Mouse (Mus musculus) frontal cortex, postnatal 10 days (tissue): ENCODE data around the gene Tbc1d24.
"Not testable (repeated sequence)": the region's sequence is repeated elsewhere in the genome, so short reads cannot be mapped to it uniquely, and the experiment has no call there.

ENCODE experiments used
- DNase-seq, 2 experiments: peaks; one replicate each; pipeline ENCODE4 v3.0.0; 2022; ENCODE audit warnings: low spot score in 2 of 2, mixed read lengths in 1 of 2

Gene Tbc1d24

DNA sequence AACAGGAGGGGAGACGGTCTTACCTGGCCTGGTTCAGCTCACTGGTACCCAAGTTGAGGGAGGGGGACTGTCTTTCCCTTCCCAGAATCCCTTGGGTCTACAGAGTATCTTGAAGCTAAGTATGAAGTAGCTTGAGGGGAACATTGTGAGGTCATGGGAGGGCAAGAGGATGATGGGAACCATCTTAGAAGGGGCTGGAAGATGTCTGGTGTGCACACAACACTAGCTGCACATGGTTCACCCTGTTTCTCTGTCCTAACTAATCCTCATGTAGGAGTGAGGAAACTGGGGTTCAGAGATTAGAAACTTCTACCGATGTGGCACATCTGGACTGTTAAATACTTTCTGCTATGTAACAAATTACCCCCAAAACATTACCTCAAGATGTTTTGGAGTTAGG lies 54.5 kb downstream of the Tbc1d24 start, which contains the start of gene Pdpk1:
Gene Pdpk1, minus strand, starts transcription at position 101 of the 400 bp plus-strand sequence.
- DNase-seq, result no peak

DNA sequence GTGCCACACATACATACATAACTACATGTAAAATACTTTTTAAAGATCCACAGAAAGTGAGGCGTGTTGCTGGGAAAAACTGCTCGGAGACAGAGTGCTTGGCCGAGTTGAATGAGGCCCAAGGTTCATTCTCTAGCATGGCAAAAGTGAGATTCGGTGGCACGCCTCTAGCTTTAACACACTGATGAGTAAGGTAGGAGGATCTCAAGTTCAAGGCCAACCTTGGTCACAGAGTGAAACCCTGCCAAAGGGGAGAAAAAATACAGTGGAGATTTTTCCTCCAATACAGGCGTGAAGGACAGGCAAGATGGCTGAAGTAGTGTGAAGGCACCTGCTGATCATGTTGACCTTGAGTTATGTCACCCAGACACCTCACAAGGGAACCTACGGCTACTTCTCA lies 55.9 kb downstream of the Tbc1d24 start:
- no peak for DNase-seq

DNA sequence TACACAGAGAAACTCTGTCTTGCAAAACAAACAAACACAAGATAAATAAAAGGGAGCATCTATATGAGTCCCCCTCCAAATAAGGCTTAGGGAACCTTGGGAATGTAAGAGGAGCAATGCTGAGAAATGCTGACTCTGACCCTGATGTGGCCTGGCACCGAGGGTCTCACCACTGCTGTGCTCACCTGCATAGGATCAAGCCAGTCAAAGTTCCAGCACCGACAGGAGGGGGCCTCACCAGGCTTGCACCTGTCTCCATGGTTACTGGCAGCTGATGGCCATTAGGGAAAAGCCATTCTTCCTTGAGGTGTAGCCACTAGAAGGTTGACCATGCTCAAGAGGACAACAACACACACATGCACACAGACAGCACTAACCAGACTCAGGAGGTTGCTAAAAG lies 62.5 kb downstream of the Tbc1d24 start:
- no peak for DNase-seq

DNA sequence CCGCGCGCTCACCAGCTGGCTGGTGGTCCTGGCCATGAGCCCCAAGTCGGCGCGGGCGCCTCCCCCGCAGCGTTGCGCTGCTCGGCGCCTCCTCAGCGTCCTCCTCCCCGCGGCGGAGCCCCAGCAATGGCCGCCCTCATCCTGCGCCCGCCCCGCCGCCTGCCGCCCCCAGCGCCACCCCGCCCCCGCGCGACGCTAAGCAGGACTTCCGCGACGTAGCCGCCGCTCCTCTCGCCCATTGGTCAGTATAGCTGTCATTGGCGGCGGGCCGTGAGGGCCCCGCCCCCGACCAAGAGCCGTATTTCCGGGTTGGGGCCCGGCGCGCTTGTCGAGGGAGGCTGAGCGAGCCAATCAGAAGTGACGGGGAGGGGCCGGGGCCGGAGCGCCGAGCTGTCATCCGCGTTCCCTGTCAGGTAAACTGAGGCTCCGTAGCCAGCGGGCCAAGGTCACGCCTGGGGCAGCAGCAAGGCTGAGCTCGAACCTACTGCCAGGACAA lies 63.9 kb downstream of the Tbc1d24 start:
- DNase-seq, result peak; percentile 97

DNA sequence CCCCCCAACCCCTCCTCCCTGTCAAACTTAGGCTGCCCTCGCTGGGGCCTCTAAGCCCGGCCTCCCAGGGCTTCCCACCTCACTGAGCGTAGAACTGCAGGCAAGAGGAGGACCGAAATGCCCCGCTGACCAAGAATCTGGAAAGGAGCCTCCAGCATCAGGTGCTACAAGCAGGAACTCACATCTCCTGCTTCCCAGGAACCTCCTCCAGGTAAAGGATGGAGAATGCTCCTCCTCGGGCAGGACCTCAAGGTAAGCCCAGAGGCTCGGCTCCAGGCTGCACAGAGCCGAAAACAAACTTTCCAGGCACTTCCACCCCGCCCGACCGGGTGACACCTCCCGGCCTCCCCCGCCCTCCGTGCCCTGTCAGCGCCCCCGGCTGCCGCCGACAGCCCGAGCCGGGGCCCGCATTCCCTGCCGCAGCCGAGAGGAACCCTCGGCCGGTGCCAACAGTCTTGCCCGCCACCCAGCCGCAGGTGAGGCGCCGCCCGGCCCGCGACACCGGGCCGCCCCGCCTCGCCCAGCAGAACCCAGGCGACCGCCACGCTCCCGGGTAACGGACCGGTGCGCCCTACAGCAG lies 64.4 kb downstream of the Tbc1d24 start:
- DNase-seq, result peak in 1 of 2 experiments; percentile 51

DNA sequence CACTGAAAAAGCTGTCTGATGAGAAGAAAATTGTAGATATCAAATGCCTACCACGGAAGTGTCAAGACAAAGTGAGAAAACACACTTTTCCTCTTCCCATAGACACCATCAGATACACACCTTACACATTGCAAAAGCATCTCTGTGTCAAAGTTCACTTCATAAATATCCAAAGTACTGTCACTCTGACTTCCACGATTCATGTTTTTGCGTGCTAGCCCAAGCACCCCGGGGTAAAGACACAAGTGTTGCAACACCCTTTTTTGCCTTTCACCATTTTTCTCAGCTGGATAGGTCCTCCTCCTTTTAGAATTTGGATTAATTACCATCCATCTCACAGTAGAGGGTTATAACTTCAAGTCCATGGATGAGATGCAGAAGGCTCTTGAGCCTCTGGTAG lies 65.4 kb downstream of the Tbc1d24 start:
- DNase-seq, result no peak

DNA sequence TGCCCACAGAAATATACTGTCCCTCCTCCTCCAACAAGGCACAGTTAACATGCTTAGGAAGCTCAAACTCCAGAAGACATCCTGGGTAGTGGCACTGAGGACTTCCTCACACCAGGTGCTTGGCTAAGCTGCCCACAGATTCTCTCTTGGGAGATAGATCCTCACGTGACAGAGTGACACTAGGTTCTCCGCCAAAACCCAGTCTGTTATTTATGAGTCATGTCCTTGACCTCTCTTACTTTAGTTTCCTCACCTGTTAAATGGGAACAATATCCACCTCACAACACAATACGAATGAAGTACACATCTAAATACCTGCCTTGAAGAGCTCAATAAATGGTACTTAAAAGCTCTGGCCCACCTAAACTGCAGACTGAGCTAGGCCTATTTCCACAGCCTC lies 66.1 kb downstream of the Tbc1d24 start:
- no peak for DNase-seq

DNA sequence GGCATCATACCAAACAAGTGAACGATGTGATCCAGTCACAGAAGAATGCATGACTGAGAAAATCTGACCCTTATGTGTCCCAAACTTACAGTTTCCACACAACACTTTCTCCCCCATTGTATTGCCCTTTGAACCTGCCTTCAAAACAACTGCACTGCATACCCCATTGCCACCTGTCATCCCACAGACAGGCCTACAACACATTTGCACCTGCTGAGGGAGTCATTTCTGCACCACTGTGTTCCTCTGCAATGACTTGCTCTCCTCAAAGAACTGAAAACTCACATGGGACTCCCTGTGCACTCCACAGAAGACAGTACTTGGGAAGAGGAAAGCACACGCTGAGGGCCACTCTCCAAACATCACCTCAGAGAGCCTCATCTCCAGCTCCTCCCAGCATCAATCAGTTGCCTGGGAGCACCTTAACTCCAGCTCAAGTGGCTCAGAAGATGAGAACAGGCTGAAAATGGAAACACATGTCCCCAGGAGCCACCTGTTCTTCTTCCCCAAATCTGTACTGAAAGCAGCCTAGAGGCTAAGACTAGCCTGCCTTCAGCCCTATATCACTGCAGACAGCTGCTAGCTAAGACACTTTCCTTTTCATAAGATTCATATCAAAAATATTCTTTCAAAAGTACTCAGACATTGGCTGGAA lies 68.0 kb downstream of the Tbc1d24 start:
- no peak for DNase-seq

DNA sequence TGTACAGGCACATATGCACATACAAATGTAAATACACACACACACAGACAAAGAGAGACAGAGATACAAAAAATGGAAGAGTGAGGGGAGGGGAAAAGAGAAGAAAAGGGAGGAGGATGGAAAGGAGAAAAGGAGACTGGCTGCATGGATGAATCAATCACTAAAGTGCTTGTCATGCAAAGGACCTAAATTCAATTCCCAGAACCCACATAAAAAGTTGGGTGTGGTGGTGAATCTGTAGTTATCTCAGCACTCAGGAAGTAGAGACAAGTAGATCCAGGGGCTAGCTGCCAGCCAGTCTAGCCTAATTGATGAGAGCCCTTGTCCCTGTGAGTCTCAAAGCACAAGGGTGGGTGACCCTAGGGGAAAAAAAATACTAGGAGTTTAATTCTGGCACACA lies 71.3 kb downstream of the Tbc1d24 start:
- no peak for DNase-seq

DNA sequence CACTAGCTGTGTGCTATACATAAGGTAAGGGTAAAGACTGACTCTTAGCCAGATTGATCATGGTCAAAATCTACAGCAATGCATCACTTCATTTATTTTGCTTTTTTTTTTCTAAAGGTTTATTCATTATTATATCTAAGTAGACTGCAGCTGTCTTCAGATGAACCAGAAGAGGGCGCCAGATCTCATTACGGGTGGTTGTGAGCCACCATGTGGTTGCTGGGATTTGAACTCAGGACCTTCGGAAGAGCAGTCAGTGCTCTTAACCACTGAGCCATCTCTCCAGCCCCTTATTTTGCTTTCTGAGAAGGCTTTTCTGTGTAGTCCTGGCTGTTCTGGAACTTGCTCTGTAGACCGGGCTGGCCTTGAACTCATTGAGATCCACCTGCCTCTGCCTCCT lies 72.4 kb downstream of the Tbc1d24 start:
- DNase-seq, result not testable (repeated sequence)

DNA sequence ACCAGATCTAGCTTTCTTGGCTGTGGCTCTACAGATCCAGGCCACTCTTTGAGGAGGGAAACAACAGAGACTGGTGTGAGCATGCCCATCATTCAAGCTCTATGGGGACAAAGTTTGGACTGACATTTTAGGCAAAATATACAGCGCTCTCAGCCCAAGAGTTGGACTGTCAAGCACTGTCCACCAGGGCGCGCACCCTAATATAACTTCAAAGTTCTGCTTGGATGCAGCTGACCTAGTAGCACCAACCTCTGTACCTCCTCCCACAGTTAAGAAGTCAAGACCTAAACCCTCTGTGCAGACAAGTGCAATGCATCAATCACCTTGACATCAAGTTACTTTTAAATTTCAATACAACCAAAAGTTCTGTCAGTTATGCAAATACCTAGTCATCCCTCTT lies 73.8 kb downstream of the Tbc1d24 start:
- DNase-seq, result no peak

DNA sequence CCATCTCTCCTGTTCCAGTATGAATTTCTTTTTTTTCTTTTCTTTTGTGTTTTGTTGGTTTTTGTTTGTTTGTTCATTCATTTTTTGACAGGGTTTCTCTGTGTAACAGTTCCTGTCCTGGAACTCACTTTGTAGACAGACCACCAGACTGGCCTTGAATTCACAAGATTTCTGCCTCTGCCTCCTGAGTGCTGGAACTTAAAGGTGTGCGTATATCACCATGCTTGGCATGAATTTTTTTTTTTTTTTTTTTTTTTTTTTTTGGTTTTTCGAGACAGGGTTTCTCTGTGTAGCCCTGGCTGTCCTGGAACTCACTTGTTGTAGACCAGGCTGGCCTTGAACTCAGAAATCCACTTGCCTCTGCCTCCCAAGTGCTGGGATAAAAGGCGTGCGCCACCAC lies 76.1 kb downstream of the Tbc1d24 start:
- DNase-seq, result not testable (repeated sequence)

DNA sequence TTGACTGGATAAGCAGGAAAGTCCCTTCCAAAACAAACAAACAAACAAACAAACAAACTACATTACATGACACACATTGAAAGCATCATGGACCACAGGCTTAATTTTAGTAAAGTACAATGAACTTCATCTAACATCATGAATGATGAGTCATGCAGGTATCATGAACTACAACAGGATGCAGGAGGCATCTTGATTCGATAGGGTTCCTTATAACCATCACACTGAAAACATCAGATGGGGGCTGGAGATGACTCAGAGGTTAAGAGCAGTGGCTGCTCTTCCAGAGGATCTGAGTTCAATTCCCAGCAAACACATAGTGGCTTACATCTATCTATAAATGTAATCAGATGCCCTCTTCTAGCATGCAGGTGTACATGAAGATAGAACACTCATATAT lies 77.8 kb downstream of the Tbc1d24 start:
- DNase-seq, result no peak

DNA sequence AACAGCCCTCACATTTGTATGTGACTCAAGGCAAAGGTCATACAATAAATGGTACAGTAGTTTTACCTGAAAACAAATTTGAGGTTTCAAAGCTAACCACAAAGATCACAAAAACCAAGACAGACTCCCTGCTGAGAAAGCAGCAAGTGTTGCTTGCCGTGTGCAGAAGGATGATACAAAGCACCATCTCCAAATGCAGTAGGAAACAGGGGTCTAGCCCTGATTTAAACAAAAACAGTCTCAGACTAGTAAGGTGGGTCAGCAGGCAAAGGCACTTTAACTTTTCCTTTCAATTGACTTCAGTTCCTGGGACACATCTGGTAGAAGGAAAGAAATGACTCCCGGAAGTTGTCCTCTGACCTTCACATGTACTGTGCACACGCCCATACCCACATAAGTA lies 78.6 kb downstream of the Tbc1d24 start:
- no peak for DNase-seq
